Mouse (Mus musculus) heart, embryonic 14.5 days (tissue): ENCODE measurements at regions not wholly inside any gene's neighbourhood (a gene's known extent, or its start where the extent isn't known, plus 50 kb on each side); places are given as distances from the start of the nearest gene placed in this dataset.

ENCODE experiments used
- ATAC-seq: fragments of 200-750 bp; cut with Nextera tagmentation; 2 replicates; pipeline ENCODE4 v1.8.0; 2017; ENCODE audit warnings: low read depth, moderate TSS enrichment; ENCODE audit not compliant: insufficient number of reproducible peaks, insufficient read depth, low FRiP score
- H3K27ac ChIP-seq, 2 experiments: fragments of 200-500 bp in 1 of 2; fragments of 300-500 bp in 1 of 2; sonication (generic) in 1 of 2; replicated peaks in 1 of 2; 2 replicates each; pipeline ENCODE4 v1.5.1; 2012 to 2014; ENCODE audit warnings: low read depth in 2 of 2, low read length in 2 of 2, control low read depth in 1 of 2, mild to moderate bottlenecking in 1 of 2, mixed read lengths in 1 of 2; ENCODE audit not compliant: control insufficient read depth in 1 of 2, insufficient read depth in 1 of 2
- H3K27me3 ChIP-seq: fragments of 300-500 bp; sonication (generic); 2 replicates; pipeline ENCODE4 v1.6.1; 2014; ENCODE audit warnings: mild to moderate bottlenecking, low read length, control low read depth; ENCODE audit not compliant: control insufficient read depth, insufficient read depth
- H3K36me3 ChIP-seq: fragments of 300-500 bp; sonication (generic); 2 replicates; pipeline ENCODE4 v1.6.1; 2014; ENCODE audit warnings: mild to moderate bottlenecking, control low read depth, low read length, mixed read lengths; ENCODE audit not compliant: control insufficient read depth, insufficient read depth
- H3K4me1 ChIP-seq, 2 experiments: fragments of 200-500 bp in 1 of 2; fragments of 300-500 bp in 1 of 2; sonication (generic) in 1 of 2; 2 replicates each; pipeline ENCODE4 v1.6.1; 2012 to 2014; ENCODE audit warnings: low read length in 2 of 2, control low read depth in 1 of 2, mixed read lengths in 1 of 2; ENCODE audit not compliant: control insufficient read depth in 2 of 2, insufficient read depth in 2 of 2
- H3K4me2 ChIP-seq: fragments of 300-500 bp; sonication (generic); 2 replicates; pipeline ENCODE4 v1.6.1; 2014; ENCODE audit warnings: mild to moderate bottlenecking, low read length
- H3K4me3 ChIP-seq, 2 experiments: fragments of 200-500 bp in 1 of 2; fragments of 300-500 bp in 1 of 2; sonication (generic) in 1 of 2; 2 replicates each; pipeline ENCODE4 v1.5.1; 2012 to 2014; ENCODE audit warnings: low read length in 2 of 2, mild to moderate bottlenecking in 2 of 2, control low read depth in 1 of 2, low read depth in 1 of 2, moderate library complexity in 1 of 2; ENCODE audit not compliant: control insufficient read depth in 1 of 2, insufficient read depth in 1 of 2
- H3K9ac ChIP-seq: fragments of 300-500 bp; sonication (generic); 2 replicates; pipeline ENCODE4 v1.6.1; 2014; ENCODE audit warnings: mild to moderate bottlenecking, low read length
- H3K9me3 ChIP-seq: fragments of 300-500 bp; sonication (generic); 2 replicates; pipeline ENCODE4 v1.6.1; 2016; ENCODE audit warnings: low read length, control low read depth; ENCODE audit not compliant: control insufficient read depth
- WGBS: fragments of 180-500 bp; shearing (Covaris S2); extraction: QIAGEN DNeasy Blood & Tissue Kit; methylation state at CpG from one replicate; pipeline ENCODE4 v1.1.7; 2014; 5-methylcytosine and 5-hydroxymethylcytosine counted together

DNA sequence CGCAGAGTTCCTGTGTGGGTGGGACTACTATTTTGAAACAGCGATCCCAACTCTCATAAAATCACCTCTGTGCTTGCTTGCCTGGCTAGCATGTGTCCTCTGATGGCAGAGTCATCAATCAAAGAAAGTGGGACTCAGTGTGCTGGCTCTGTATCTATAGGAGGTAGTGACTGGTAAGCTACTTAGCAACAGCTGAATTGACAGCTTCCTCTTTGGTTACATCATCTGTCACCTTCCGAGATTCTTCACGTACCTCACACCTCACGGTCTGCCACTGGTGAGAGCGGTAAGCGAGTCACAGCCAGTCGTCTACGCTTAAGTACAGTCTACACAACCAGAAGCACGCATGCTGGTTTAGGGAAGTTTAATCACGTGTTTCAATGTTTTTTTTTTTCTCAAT, 159.5 kb downstream of the Gm11077 start:
- Histone ChIP-seq H3K4me3 (peak overlapping the region in 1 of 2 experiments; percentile 13; a peak in 1 of 4 replicates), H3K4me2 (peak overlapping the region; percentile 49), H3K36me3 (no peaks in the 10 kb centered on the region), H3K9ac (no peak overlapping the region), H3K27me3 (no peaks in the 10 kb centered on the region), H3K27ac (no peak overlapping the region), H3K9me3 (no peaks in the 10 kb centered on the region), H3K4me1 (peaks cover 0 to 2% of the 10 kb centered on the region in 2 experiments; a peak in 1 of 4 replicates)
- 25% methylated on average over 11 of the region's 11 CpGs for WGBS
- no peak for ATAC-seq

GRCm38 (mm10) chr6:140890060-140890459, 161.0 kb downstream of the Gm11077 start:
- no peak for ATAC-seq
- Histone ChIP-seq H3K4me3 (no peak overlapping the region), H3K27me3 (no peaks in the 10 kb centered on the region), H3K27ac (no peak overlapping the region), H3K9ac (no peak overlapping the region), H3K4me1 (peaks cover 0 to 2% of the 10 kb centered on the region in 2 experiments; a peak in 2 of 4 replicates), H3K9me3 (no peaks in the 10 kb centered on the region), H3K4me2 (no peak overlapping the region), H3K36me3 (no peaks in the 10 kb centered on the region)
- WGBS: 69% methylated on average over 5 of the region's 5 CpGs

DNA sequence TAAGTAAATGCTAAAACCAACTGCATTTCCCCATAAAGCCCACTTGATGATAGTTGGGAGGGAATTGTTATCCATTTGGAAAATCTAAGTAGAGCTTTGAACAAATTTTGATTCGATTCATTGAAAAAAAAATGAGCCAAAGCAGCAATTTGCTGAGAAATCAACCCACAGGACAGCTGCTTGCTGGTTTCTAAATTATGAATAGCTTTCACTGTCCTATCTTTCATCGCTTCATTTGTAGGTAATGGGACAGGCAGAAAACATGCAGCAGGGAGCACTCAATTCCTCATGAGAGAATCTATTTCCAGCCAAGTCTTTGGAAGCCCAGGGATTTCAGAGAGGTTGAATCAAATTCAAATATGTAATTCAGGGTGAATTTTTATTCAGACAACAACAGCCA, 161.5 kb downstream of the Gm11077 start:
- H3K4me2 ChIP-seq: no peak overlapping the region
- ATAC-seq: no peak
- WGBS: 85% methylated on average over 2 of the region's 2 CpGs
- H3K9me3 ChIP-seq: no peaks in the 10 kb centered on the region
- H3K4me1 ChIP-seq: peaks cover 0 to 2% of the 10 kb centered on the region in 2 experiments; a peak in 2 of 4 replicates
- H3K9ac ChIP-seq: no peak overlapping the region
- no peak overlapping the region for H3K4me3 ChIP-seq
- no peak overlapping the region for H3K27ac ChIP-seq
- no peaks in the 10 kb centered on the region for H3K36me3 ChIP-seq
- no peaks in the 10 kb centered on the region for H3K27me3 ChIP-seq

GRCm38 (mm10) chr6:140894467-140894866, 165.4 kb downstream of the Gm11077 start:
- H3K9me3 ChIP-seq: no peaks in the 10 kb centered on the region
- H3K4me1 ChIP-seq: no peaks in the 10 kb centered on the region; a peak in 1 of 4 replicates
- H3K4me2 ChIP-seq: no peak overlapping the region
- no peak overlapping the region for H3K9ac ChIP-seq
- H3K27ac ChIP-seq: no peak overlapping the region
- no peak for ATAC-seq
- 64% methylated on average over 11 of the region's 11 CpGs for WGBS
- no peaks in the 10 kb centered on the region for H3K27me3 ChIP-seq
- no peak overlapping the region for H3K4me3 ChIP-seq
- H3K36me3 ChIP-seq: no peaks in the 10 kb centered on the region

GRCm38 (mm10) chr6:140895441-140895840, 166.4 kb downstream of the Gm11077 start:
- no peak overlapping the region for H3K4me3 ChIP-seq
- no peaks in the 10 kb centered on the region; a peak in 1 of 4 replicates for H3K4me1 ChIP-seq
- no peaks in the 10 kb centered on the region for H3K36me3 ChIP-seq
- H3K27ac ChIP-seq: no peak overlapping the region
- no peak overlapping the region for H3K4me2 ChIP-seq
- WGBS: 67% methylated on average over 2 of the region's 2 CpGs
- ATAC-seq: no peak
- no peaks in the 10 kb centered on the region for H3K27me3 ChIP-seq
- H3K9me3 ChIP-seq: no peaks in the 10 kb centered on the region
- no peak overlapping the region for H3K9ac ChIP-seq

DNA sequence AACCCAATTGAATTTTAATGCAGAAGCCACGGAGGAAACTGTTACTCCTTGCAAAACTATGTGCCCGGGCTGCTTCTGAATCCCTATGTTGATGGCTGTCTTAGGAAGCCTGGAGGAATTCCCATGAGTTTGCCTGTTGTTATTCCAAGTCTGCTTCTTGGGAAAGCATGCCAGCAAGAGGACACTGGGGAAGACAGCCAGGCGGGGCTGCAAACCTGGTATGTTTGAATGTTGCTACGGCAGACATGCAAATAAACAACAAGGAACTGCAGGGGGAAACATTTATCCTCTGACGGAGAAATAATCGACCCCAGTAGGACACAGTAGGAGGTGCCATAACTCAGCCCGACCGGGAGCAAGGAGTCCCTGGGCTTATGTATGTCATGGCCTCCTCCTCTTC, 168.0 kb downstream of the Gm11077 start:
- Histone ChIP-seq H3K36me3 (no peaks in the 10 kb centered on the region), H3K9me3 (no peaks in the 10 kb centered on the region), H3K9ac (no peak overlapping the region), H3K4me2 (no peak overlapping the region), H3K4me1 (no peaks in the 10 kb centered on the region; a peak in 1 of 4 replicates), H3K27ac (no peak overlapping the region), H3K27me3 (no peaks in the 10 kb centered on the region), H3K4me3 (no peak overlapping the region)
- ATAC-seq: no peak
- WGBS: 38% methylated on average over 8 of the region's 8 CpGs

- ATAC-seq: no peak
- Histone ChIP-seq H3K9me3 (no peaks in the 10 kb centered on the region), H3K27me3 (no peaks in the 10 kb centered on the region), H3K4me2 (no peak overlapping the region), H3K9ac (no peak overlapping the region), H3K36me3 (no peaks in the 10 kb centered on the region), H3K27ac (no peak overlapping the region), H3K4me3 (no peak overlapping the region), H3K4me1 (no peaks in the 10 kb centered on the region)
- 57% methylated on average over 12 of the region's 12 CpGs for WGBS
Measured at GRCm38 (mm10) chr6:140924319-140924981, 195.4 kb downstream of the Gm11077 start.

- H3K27ac ChIP-seq: no peak overlapping the region
- ATAC-seq: no peak
- 77% methylated on average over 3 of the region's 3 CpGs for WGBS
Measured at GRCm38 (mm10) chr6:140927616-140928015, 198.5 kb downstream of the Gm11077 start.

More at GRCm38 (mm10) chr6:140927616-140928015, 198.5 kb downstream of the Gm11077 start:
- H3K4me2 ChIP-seq: no peak overlapping the region
- H3K9me3 ChIP-seq: no peaks in the 10 kb centered on the region
- H3K9ac ChIP-seq: no peak overlapping the region
- H3K4me3 ChIP-seq: no peak overlapping the region
- no peaks in the 10 kb centered on the region for H3K36me3 ChIP-seq
- H3K27me3 ChIP-seq: no peaks in the 10 kb centered on the region
- H3K4me1 ChIP-seq: no peaks in the 10 kb centered on the region
